ENCODE assay signal across 18 mouse cellular contexts in the genomic region with DNA sequence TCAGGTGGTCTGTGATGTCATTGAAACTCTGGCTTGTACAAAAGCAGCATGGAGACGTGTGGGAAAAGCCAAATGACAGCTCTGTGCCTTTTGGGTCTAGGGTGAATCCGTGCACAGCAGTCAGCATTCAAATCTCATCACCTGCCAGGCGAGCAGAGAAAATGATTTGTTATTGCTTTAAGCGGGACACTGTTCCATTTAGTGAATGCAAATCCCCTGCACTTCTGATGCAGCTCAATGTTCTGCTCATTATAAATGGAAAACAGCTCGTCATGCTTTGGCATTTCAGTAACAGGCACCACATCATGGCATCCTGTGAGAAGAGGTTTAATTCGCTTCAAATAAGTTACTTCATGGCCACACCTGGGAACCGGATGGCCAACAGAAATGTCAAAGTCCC. TPM values are rescaled to one million over a fixed set of nuclear protein-coding genes. Genes with fewer than 3 reads are reported as not detected.
DNase-seq lines count a peak whose midpoint lies in the region; ATAC-seq and TF ChIP-seq lines count a peak whose summit lies in the region.
"Had no signal": no experiment of that assay in that cellular context is flagged by ENCODE, and none has a peak within 500 bp of the region (broad histone marks: within the 10 kb centered on the region; RNA-seq: fewer than 3 reads in every experiment).

No protein-coding gene starts in this region.

- TF ChIP-seq CTCF in forebrain, postnatal 0 days (IDR thresholded peaks at IDR 0.05; ENCODE audit: low read depth): no peak
- no peak for TF ChIP-seq CTCF in brain, embryonic 14.5 days (IDR thresholded peaks at IDR 0.05; ENCODE audit: borderline replicate concordance, extremely low read depth, insufficient read depth, insufficient read length)

- WGBS in forebrain, postnatal 0 days: 54% methylated on average over 7 of the region's 7 CpGs
- 56% methylated on average over 7 of the region's 7 CpGs for WGBS in forebrain, embryonic 15.5 days
- 37% methylated on average over 7 of the region's 7 CpGs for WGBS in midbrain, embryonic 14.5 days
- 82% methylated on average over 7 of the region's 7 CpGs for WGBS in midbrain, embryonic 10.5 days
- 41% methylated on average over 7 of the region's 7 CpGs for WGBS in midbrain, embryonic 16.5 days

- no peak overlapping the region for H3K4me3 ChIP-seq in forebrain, postnatal 0 days (ENCODE audit: low read depth, low read length)
- H3K4me3 ChIP-seq in forebrain, embryonic 15.5 days: no peak overlapping the region
- no peak overlapping the region for H3K4me3 ChIP-seq in midbrain, embryonic 14.5 days (replicated peaks; ENCODE audit: low read depth, low read length)
- H3K4me3 ChIP-seq in midbrain, embryonic 10.5 days: no peak overlapping the region
- no peak overlapping the region for H3K4me3 ChIP-seq in midbrain, embryonic 16.5 days (ENCODE audit: low read depth, low read length)
- H3K4me3 ChIP-seq: embryonic facial prominence, embryonic 10.5 days; embryonic facial prominence, embryonic 12.5 days had no signal

- H3K4me1 ChIP-seq in forebrain, postnatal 0 days (ENCODE audit: insufficient read depth): no peaks in the 10 kb centered on the region
- H3K4me1 ChIP-seq in forebrain, embryonic 15.5 days: no peaks in the 10 kb centered on the region
- H3K4me1 ChIP-seq in midbrain, embryonic 14.5 days (ENCODE audit: control insufficient read depth, insufficient read depth, low read length): 0 out of 2 replicates have a peak, but pooled peaks cover 7% of the 10 kb centered on the region
- no peaks in the 10 kb centered on the region for H3K4me1 ChIP-seq in midbrain, embryonic 10.5 days
- no peaks in the 10 kb centered on the region for H3K4me1 ChIP-seq in midbrain, embryonic 16.5 days (ENCODE audit: control insufficient read depth, insufficient read depth, low read length)
- H3K4me1 ChIP-seq: embryonic facial prominence, embryonic 10.5 days; embryonic facial prominence, embryonic 12.5 days had no signal

- no peaks in the 10 kb centered on the region for H3K9me3 ChIP-seq in forebrain, postnatal 0 days (ENCODE audit: low read length)
- no peaks in the 10 kb centered on the region for H3K9me3 ChIP-seq in forebrain, embryonic 15.5 days
- no peaks in the 10 kb centered on the region for H3K9me3 ChIP-seq in midbrain, embryonic 14.5 days (ENCODE audit: control insufficient read depth, low read length)
- H3K9me3 ChIP-seq in midbrain, embryonic 10.5 days (replicated peaks): no peaks in the 10 kb centered on the region
- H3K9me3 ChIP-seq in midbrain, embryonic 16.5 days (replicated peaks; ENCODE audit: control insufficient read depth, low read length, poor library complexity, severe bottlenecking): no peaks in the 10 kb centered on the region
- H3K9me3 ChIP-seq: embryonic facial prominence, embryonic 10.5 days; embryonic facial prominence, embryonic 12.5 days had no signal

- ATAC-seq in forebrain, postnatal 0 days: peak; percentile 34; the same call in 1 of the 2 replicates
- no peak for ATAC-seq in forebrain, embryonic 15.5 days (replicated peaks)
- no peak; the same call in 1 of the 2 replicates for ATAC-seq in midbrain, embryonic 14.5 days (ENCODE audit: low FRiP score, low TSS enrichment)
- ATAC-seq in midbrain, embryonic 16.5 days: peak; percentile 70
- ATAC-seq: forebrain, embryonic 16.5 days had no signal

- H3K36me3 ChIP-seq in forebrain, postnatal 0 days (ENCODE audit: insufficient read depth): no peaks in the 10 kb centered on the region
- H3K36me3 ChIP-seq in forebrain, embryonic 15.5 days: no peaks in the 10 kb centered on the region
- H3K36me3 ChIP-seq in midbrain, embryonic 14.5 days (ENCODE audit: control insufficient read depth, insufficient read depth, low read length): no peaks in the 10 kb centered on the region
- H3K36me3 ChIP-seq in midbrain, embryonic 10.5 days: no peaks in the 10 kb centered on the region
- no peaks in the 10 kb centered on the region for H3K36me3 ChIP-seq in midbrain, embryonic 16.5 days (ENCODE audit: control insufficient read depth, insufficient read depth, low read length)
- H3K36me3 ChIP-seq: embryonic facial prominence, embryonic 10.5 days; embryonic facial prominence, embryonic 12.5 days had no signal

- H3K4me2 ChIP-seq in forebrain, postnatal 0 days (ENCODE audit: low read depth): no peak overlapping the region
- no peak overlapping the region for H3K4me2 ChIP-seq in forebrain, embryonic 15.5 days (replicated peaks)
- H3K4me2 ChIP-seq in midbrain, embryonic 14.5 days (ENCODE audit: low read length): no peak overlapping the region
- no peak overlapping the region for H3K4me2 ChIP-seq in midbrain, embryonic 16.5 days (ENCODE audit: low read length)
- H3K4me2 ChIP-seq: embryonic facial prominence, embryonic 12.5 days had no signal

- no peak for TF ChIP-seq POLR2A in brain, embryonic 14.5 days (IDR thresholded peaks at IDR 0.05; ENCODE audit: borderline replicate concordance, extremely low read depth, insufficient read depth, insufficient read length, poor library complexity, severe bottlenecking)

- intact Hi-C loops in gastrocnemius, postnatal 36 days (cut with DNase I): no loop called here

- H3K27ac ChIP-seq in forebrain, postnatal 0 days (ENCODE audit: low read depth, low read length): no peak overlapping the region
- no peak overlapping the region for H3K27ac ChIP-seq in forebrain, embryonic 15.5 days (replicated peaks)
- H3K27ac ChIP-seq in midbrain, embryonic 14.5 days (replicated peaks; ENCODE audit: low read depth, low read length): no peak overlapping the region
- H3K27ac ChIP-seq in midbrain, embryonic 10.5 days (replicated peaks): no peak overlapping the region
- H3K27ac ChIP-seq in midbrain, embryonic 16.5 days (ENCODE audit: low read length): 0 out of 2 replicates have a peak overlapping the region, but pooled peaks have one; percentile 6
- H3K27ac ChIP-seq: embryonic facial prominence, embryonic 10.5 days; embryonic facial prominence, embryonic 12.5 days had no signal

- peak; percentile 7 for DNase-seq in forebrain, postnatal 0 days
- peak; percentile 47 for DNase-seq in midbrain, embryonic 14.5 days
- DNase-seq in midbrain, embryonic 10.5 days (ENCODE audit: low spot score): no peak
- DNase-seq in brain, embryonic 14.5 days (ENCODE audit: low read depth): peak; percentile 53
- DNase-seq in gastrocnemius, postnatal 36 days: no peak
- DNase-seq: adrenal gland, adult 2 months; adrenal gland, postnatal 10 days; adrenal gland, postnatal 25 days; cerebellum, adult 11-12 months; cerebellum, adult 2 months; cerebellum, adult 9-10 months; cerebellum, postnatal 10 days; cerebellum, postnatal 25 days had no signal

- no peaks in the 10 kb centered on the region for H3K27me3 ChIP-seq in forebrain, postnatal 0 days (ENCODE audit: insufficient read depth, low read length)
- H3K27me3 ChIP-seq in forebrain, embryonic 15.5 days: no peaks in the 10 kb centered on the region
- no peaks in the 10 kb centered on the region for H3K27me3 ChIP-seq in midbrain, embryonic 14.5 days (ENCODE audit: control insufficient read depth, insufficient read depth, low read length)
- H3K27me3 ChIP-seq in midbrain, embryonic 10.5 days (ENCODE audit: low read depth, poor library complexity, severe bottlenecking): no peaks in the 10 kb centered on the region
- H3K27me3 ChIP-seq in midbrain, embryonic 16.5 days (ENCODE audit: control insufficient read depth, insufficient read depth, low read depth, low read length): no peaks in the 10 kb centered on the region
- H3K27me3 ChIP-seq: embryonic facial prominence, embryonic 12.5 days had no signal

- H3K9ac ChIP-seq in forebrain, postnatal 0 days: no peak overlapping the region
- H3K9ac ChIP-seq in forebrain, embryonic 15.5 days (replicated peaks): no peak overlapping the region
- H3K9ac ChIP-seq in midbrain, embryonic 14.5 days (replicated peaks; ENCODE audit: low read length): no peak overlapping the region
- H3K9ac ChIP-seq in midbrain, embryonic 16.5 days (ENCODE audit: low read depth, low read length): no peak overlapping the region
- H3K9ac ChIP-seq: embryonic facial prominence, embryonic 12.5 days had no signal

RNA-seq across cellular contexts. Expression of gene Ttn, which starts 24.7 kb away (rescaled TPM):
- 0.46 and 0.81 TPM in 2 replicates for total RNA-seq in forebrain, postnatal 0 days (2014; rRNA removed)
- polyA plus RNA-seq in forebrain, postnatal 0 days (2015; fragmentation: Nextera tagmentation; extraction: Ambion mirVana): 0.10 and 0.22 TPM in 2 replicates
- polyA plus RNA-seq in forebrain, embryonic 15.5 days (2015; fragmentation: Nextera tagmentation; extraction: Ambion mirVana): 0.38 and 1.0 TPM in 2 replicates
- polyA plus RNA-seq in midbrain, embryonic 14.5 days (2014; fragmentation: Nextera tagmentation; extraction: Ambion mirVana): 0.47 and 0.91 TPM in 2 replicates
- under 0.01 and 0.30 TPM in 2 replicates for polyA plus RNA-seq in midbrain, embryonic 10.5 days (2016; fragmentation: Nextera tagmentation; extraction: Ambion mirVana)
- 0.14 and 0.22 TPM in 2 replicates for polyA plus RNA-seq in brain, embryonic 14.5 days (2012; rRNA removed)
- polyA plus RNA-seq in midbrain, embryonic 16.5 days (2015; fragmentation: Nextera tagmentation; extraction: Ambion mirVana): 0.21 and 0.42 TPM in 2 replicates
- total RNA-seq in gastrocnemius, postnatal 36 days (2021): 1,000 to 10,000 TPM; 5,564 to 7,487 TPM

Comparison
In these comparisons a context has a peak if more than half of its experiments do, and no peak if none do; other contexts are left out.
1. ATAC-seq: peak in forebrain, postnatal 0 days (single experiment) and midbrain, embryonic 16.5 days (single experiment); none in forebrain, embryonic 15.5 days (single experiment) and midbrain, embryonic 14.5 days (single experiment).
2. DNase-seq: peak in forebrain, postnatal 0 days (single experiment), midbrain, embryonic 14.5 days (single experiment) and brain, embryonic 14.5 days (single experiment); none in midbrain, embryonic 10.5 days (single experiment) and gastrocnemius, postnatal 36 days (0 of 2).